Mouse (Mus musculus) lung, embryonic 16.5 days (tissue): ENCODE results near the gene Eif2b4. TPM values are rescaled to one million over a fixed set of nuclear protein-coding genes. Genes with fewer than 3 reads are reported as not detected.
A peak's percentile ranks its signal among the peaks of the same experiment; 100 is the strongest.

Experiments
- ATAC-seq: fragments of 200-750 bp; cut with Nextera tagmentation; 2 replicates; pipeline ENCODE4 v1.8.0; 2017; ENCODE audit warnings: low read depth, mild to moderate bottlenecking, moderate library complexity
- H3K27ac ChIP-seq: fragments of 300-500 bp; sonication (generic); 2 replicates; pipeline ENCODE4 v1.5.1; 2014; ENCODE audit warnings: mild to moderate bottlenecking, control low read depth, low read length
- H3K27me3 ChIP-seq: fragments of 300-500 bp; sonication (generic); 2 replicates; pipeline ENCODE4 v1.6.1; 2014; ENCODE audit warnings: low read depth, low read length, mixed read lengths; ENCODE audit not compliant: control insufficient read depth, insufficient read depth
- H3K36me3 ChIP-seq: fragments of 300-500 bp; sonication (generic); 2 replicates; pipeline ENCODE4 v1.6.1; 2014; ENCODE audit warnings: low read length; ENCODE audit not compliant: control insufficient read depth, insufficient read depth
- H3K4me1 ChIP-seq: fragments of 300-500 bp; sonication (generic); replicated peaks from 2 replicates; pipeline ENCODE4 v1.6.1; 2014; ENCODE audit warnings: low read length, mixed read lengths; ENCODE audit not compliant: control insufficient read depth, insufficient read depth
- H3K4me2 ChIP-seq: fragments of 300-500 bp; sonication (generic); 2 replicates; pipeline ENCODE4 v1.6.1; 2014; ENCODE audit warnings: low read depth, low read length, control low read depth
- H3K4me3 ChIP-seq: fragments of 300-500 bp; sonication (generic); 2 replicates; pipeline ENCODE4 v1.5.1; 2014; ENCODE audit warnings: mild to moderate bottlenecking, low read length, control low read depth
- H3K9ac ChIP-seq: fragments of 300-500 bp; sonication (generic); 2 replicates; pipeline ENCODE4 v1.6.1; 2014; ENCODE audit warnings: low read length, control low read depth
- H3K9me3 ChIP-seq: fragments of 300-500 bp; sonication (generic); 2 replicates; pipeline ENCODE4 v1.6.1; 2016; ENCODE audit warnings: low read length; ENCODE audit not compliant: control insufficient read depth
- WGBS: fragments of 180-500 bp; shearing (Covaris S2); extraction: QIAGEN DNeasy Blood & Tissue Kit; methylation state at CpG from one replicate; pipeline ENCODE4 v1.1.7; 2014; 5-methylcytosine and 5-hydroxymethylcytosine counted together
- polyA plus RNA-seq: library from polyadenylated mRNA; unstranded; fragments of >200 nt; fragmentation: Nextera tagmentation; extraction: Ambion mirVana; gene quantifications from 2 replicates; pipeline ENCODE4 v1.2.1, GENCODE M21; 2015

Gene Eif2b4
- polyA plus RNA-seq, 1 experiment from 2014 or later = 58.9 TPM

- Histone ChIP-seq H3K4me3 (peak overlapping the region; percentile 99), H3K9ac (peak overlapping the region; percentile 93; the same call in 1 of the 2 replicates), H3K36me3 (peaks cover 62% of the 10 kb centered on the region), H3K4me1 (peaks cover 15% of the 10 kb centered on the region), H3K27ac (no peak overlapping the region), H3K27me3 (no peaks in the 10 kb centered on the region), H3K4me2 (peak overlapping the region; percentile 89), H3K9me3 (no peaks in the 10 kb centered on the region)
- no peak for ATAC-seq
- 88% methylated on average over 16 of the region's 16 CpGs for WGBS
Observed at GRCm38 (mm10) chr5:31194486-31195485, 1.6 kb upstream of the Eif2b4 start.

GRCm38 (mm10) chr5:31193631-31194281, 526 bp upstream of the Eif2b4 start:
- ATAC-seq = no peak
- H3K36me3 ChIP-seq = peaks cover 59% of the 10 kb centered on the region
- H3K4me3 ChIP-seq = peak overlapping the region; percentile 99

GRCm38 (mm10) chr5:31192045-31192938, 938 bp downstream of the Eif2b4 start:
- H3K27ac ChIP-seq = peak overlapping the region; percentile 94
- ATAC-seq = peak; percentile 62
- H3K9me3 ChIP-seq = no peaks in the 10 kb centered on the region
- peak overlapping the region; percentile 93 for H3K9ac ChIP-seq
- peaks cover 15% of the 10 kb centered on the region for H3K4me1 ChIP-seq
- 10% methylated on average over 42 of the region's 42 CpGs for WGBS
- peak overlapping the region; percentile 72 for H3K4me2 ChIP-seq
- peak overlapping the region; percentile 99 for H3K4me3 ChIP-seq
- H3K36me3 ChIP-seq = peaks cover 60% of the 10 kb centered on the region
- H3K27me3 ChIP-seq = no peaks in the 10 kb centered on the region

More at GRCm38 (mm10) chr5:31193631-31194281, 526 bp upstream of the Eif2b4 start:
- Histone ChIP-seq H3K9ac (peak overlapping the region; percentile 93), H3K4me1 (peaks cover 15% of the 10 kb centered on the region), H3K27ac (peak overlapping the region; percentile 88), H3K4me2 (peak overlapping the region; percentile 89), H3K9me3 (no peaks in the 10 kb centered on the region), H3K27me3 (no peaks in the 10 kb centered on the region)
- 8% methylated on average over 25 of the region's 25 CpGs for WGBS

- Histone ChIP-seq H3K4me2 (no peak overlapping the region), H3K9ac (no peak overlapping the region), H3K9me3 (no peaks in the 10 kb centered on the region), H3K36me3 (peaks cover 44% of the 10 kb centered on the region), H3K4me1 (peaks cover 15% of the 10 kb centered on the region), H3K4me3 (no peak overlapping the region), H3K27me3 (no peaks in the 10 kb centered on the region), H3K27ac (no peak overlapping the region)
- WGBS = 85% methylated on average over 9 of the region's 9 CpGs
- ATAC-seq = no peak
Observed at GRCm38 (mm10) chr5:31190201-31190600, 3.0 kb downstream of the Eif2b4 start.

GRCm38 (mm10) chr5:31188223-31188840, 4.9 kb downstream of the Eif2b4 start:
- 75% methylated on average over 4 of the region's 4 CpGs for WGBS
- Histone ChIP-seq H3K27me3 (no peaks in the 10 kb centered on the region), H3K4me2 (no peak overlapping the region), H3K36me3 (peaks cover 37% of the 10 kb centered on the region), H3K9me3 (no peaks in the 10 kb centered on the region), H3K9ac (no peak overlapping the region), H3K4me1 (peaks cover 5% of the 10 kb centered on the region; the same call in 1 of the 2 replicates), H3K27ac (no peak overlapping the region), H3K4me3 (no peak overlapping the region)
- no peak for ATAC-seq

GRCm38 (mm10) chr5:31183678-31184077, 9.6 kb downstream of the Eif2b4 start:
- Histone ChIP-seq H3K4me2 (no peak overlapping the region), H3K4me1 (peaks cover 3% of the 10 kb centered on the region; the same call in 1 of the 2 replicates), H3K4me3 (no peak overlapping the region), H3K9me3 (no peaks in the 10 kb centered on the region), H3K27me3 (no peaks in the 10 kb centered on the region), H3K27ac (no peak overlapping the region), H3K9ac (no peak overlapping the region), H3K36me3 (peaks cover 19% of the 10 kb centered on the region)
- 42% methylated on average over 4 of the region's 4 CpGs for WGBS
- no peak for ATAC-seq

- no peaks in the 10 kb centered on the region for H3K27me3 ChIP-seq
- 91% methylated on average over 9 of the region's 9 CpGs for WGBS
- no peaks in the 10 kb centered on the region for H3K9me3 ChIP-seq
- no peak for ATAC-seq
- no peak overlapping the region for H3K9ac ChIP-seq
- no peak overlapping the region for H3K4me3 ChIP-seq
- no peak overlapping the region for H3K27ac ChIP-seq
- peaks cover 8% of the 10 kb centered on the region for H3K4me1 ChIP-seq
- H3K36me3 ChIP-seq = no peaks in the 10 kb centered on the region
- no peak overlapping the region for H3K4me2 ChIP-seq
Observed at GRCm38 (mm10) chr5:31181183-31181770, 12.0 kb downstream of the Eif2b4 start.
